Mouse (Mus musculus) CH12.LX (cell line): ENCODE results near the gene Dusp6.

Experiments used
- MAX ChIP-seq: IDR thresholded peaks from 2 replicates; pipeline ENCODE4 v1.6.1; 2011; ENCODE audit warnings: low read length, improper control_type of control experiment
- POLR2A ChIP-seq: IDR thresholded peaks from 2 replicates; pipeline ENCODE4 v1.6.1; 2011; ENCODE audit warnings: low read depth, mild to moderate bottlenecking, improper control_type of control experiment, low read length
- RAD21 ChIP-seq: IDR thresholded peaks from 2 replicates; pipeline ENCODE4 v1.6.1; 2011; ENCODE audit warnings: low read depth, mild to moderate bottlenecking, low read length, improper control_type of control experiment, moderate library complexity
- RCOR1 ChIP-seq: conservative IDR thresholded peaks from 2 replicates; pipeline ENCODE4 v1.6.1; 2012; ENCODE audit warnings: low read depth, mild to moderate bottlenecking, inconsistent platforms, low read length, improper control_type of control experiment

DNA sequence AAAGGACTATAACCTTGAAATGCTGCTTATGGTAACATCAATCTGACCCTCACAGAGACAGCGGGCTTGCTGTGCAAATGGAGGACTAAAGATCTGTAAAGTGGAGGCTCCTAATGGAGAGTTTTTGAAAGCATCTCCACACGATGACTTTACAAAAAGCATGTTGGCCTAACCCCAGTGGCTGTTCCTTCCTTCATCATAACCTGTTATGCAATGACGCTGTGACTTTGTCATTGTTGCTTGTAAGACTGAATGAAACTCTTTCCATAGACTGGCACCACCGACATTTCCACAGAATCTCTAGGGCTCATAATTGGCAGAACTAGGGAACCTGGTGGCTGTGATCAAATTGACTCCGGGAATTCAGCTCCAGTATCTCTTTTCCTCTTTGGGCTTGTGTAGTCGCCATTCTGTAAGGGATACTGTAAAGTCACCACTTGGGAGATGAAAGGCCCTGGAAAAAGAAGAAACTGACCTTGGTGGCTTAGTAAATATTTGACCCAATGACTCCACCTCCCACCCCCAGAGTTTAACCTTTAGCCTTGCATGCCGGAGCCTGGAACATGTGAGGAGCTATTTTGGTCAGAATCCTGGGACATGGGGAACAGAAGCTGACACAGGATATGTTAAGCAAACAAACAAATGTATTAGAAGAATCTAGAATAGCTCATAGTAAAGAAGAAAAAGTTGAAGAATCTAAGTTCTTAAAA lies 30.4 kb upstream of the Dusp6 start:
- no peak for TF ChIP-seq RCOR1
- no peak for TF ChIP-seq RAD21
- TF ChIP-seq POLR2A, result no peak
- TF ChIP-seq MAX, result no peak
